Comparison of ENCODE assay signal across 8 mouse cellular contexts in genomic region chr10:81290698-81291460, GRCm38 (mm10). TPM values are rescaled to one million over a fixed set of nuclear protein-coding genes. Genes with fewer than 3 reads are reported as not detected.
DNase-seq lines count a peak whose midpoint lies in the region; ATAC-seq and TF ChIP-seq lines count a peak whose summit lies in the region.

No protein-coding gene starts in this region.

- peak; percentile 59 for DNase-seq in retina, postnatal 1 day
- no peak for DNase-seq in retina, embryonic 14.5 days (ENCODE audit: low spot score)
- DNase-seq in thymus, postnatal 4 days = peak; percentile 67
- DNase-seq in gastrocnemius, postnatal 4 days (ENCODE audit: low spot score in 2 of 2) = no peak
- DNase-seq in frontal cortex, postnatal 14 days (ENCODE audit: low spot score in 2 of 2) = no peak
- DNase-seq in heart, adult 9 months (ENCODE audit: low spot score in 2 of 2) = no peak

- no peaks in the 10 kb centered on the region for H3K9me3 ChIP-seq in intestine, postnatal 0 days (ENCODE audit: control insufficient read depth)
- H3K9me3 ChIP-seq in lung, embryonic 16.5 days (ENCODE audit: control insufficient read depth, low read length) = no peaks in the 10 kb centered on the region

- TF ChIP-seq CTCF in intestine, postnatal 0 days (IDR thresholded peaks at IDR 0.05; ENCODE audit: low read depth) = no peak

- H3K4me2 ChIP-seq in intestine, postnatal 0 days (replicated peaks; ENCODE audit: low read depth) = peak overlapping the region; percentile 60
- peak overlapping the region; percentile 55 for H3K4me2 ChIP-seq in lung, embryonic 16.5 days (ENCODE audit: low read depth, low read length)

- peaks cover 14% of the 10 kb centered on the region for H3K4me1 ChIP-seq in intestine, postnatal 0 days (replicated peaks; ENCODE audit: control insufficient read depth, insufficient read depth, low read length)
- H3K4me1 ChIP-seq in lung, embryonic 16.5 days (replicated peaks; ENCODE audit: control insufficient read depth, insufficient read depth, low read length) = peaks cover 28% of the 10 kb centered on the region

- peak overlapping the region; percentile 92 for H3K27ac ChIP-seq in intestine, postnatal 0 days (ENCODE audit: low read depth, low read length)
- H3K27ac ChIP-seq in lung, embryonic 16.5 days (ENCODE audit: low read length) = peak overlapping the region; percentile 92

- WGBS in intestine, postnatal 0 days = 13% methylated on average over 24 of the region's 24 CpGs
- WGBS in lung, embryonic 16.5 days = 10% methylated on average over 24 of the region's 24 CpGs

- peak overlapping the region; percentile 52 for H3K4me3 ChIP-seq in intestine, postnatal 0 days (ENCODE audit: low read depth, low read length)
- peak overlapping the region; percentile 44 for H3K4me3 ChIP-seq in lung, embryonic 16.5 days (ENCODE audit: low read length)

- H3K27me3 ChIP-seq in intestine, postnatal 0 days (replicated peaks; ENCODE audit: control insufficient read depth, insufficient read depth, low read length) = no peaks in the 10 kb centered on the region
- H3K27me3 ChIP-seq in lung, embryonic 16.5 days (ENCODE audit: control insufficient read depth, insufficient read depth, low read depth, low read length) = peaks cover 4% of the 10 kb centered on the region; the same call in 1 of the 2 replicates

- H3K9ac ChIP-seq in intestine, postnatal 0 days (ENCODE audit: low read depth, low read length) = peak overlapping the region; percentile 52
- peak overlapping the region; percentile 43 for H3K9ac ChIP-seq in lung, embryonic 16.5 days (ENCODE audit: low read length)

- ATAC-seq in intestine, postnatal 0 days = peak; percentile 11
- ATAC-seq in lung, embryonic 16.5 days (ENCODE audit: low read depth) = peak; percentile 8; the same call in 1 of the 2 replicates

- no peaks in the 10 kb centered on the region for H3K36me3 ChIP-seq in intestine, postnatal 0 days (ENCODE audit: control insufficient read depth, insufficient read depth)
- H3K36me3 ChIP-seq in lung, embryonic 16.5 days (ENCODE audit: control insufficient read depth, insufficient read depth, low read length) = no peaks in the 10 kb centered on the region

RNA-seq across cellular contexts. Expression of gene Tjp3, which starts 0.5 kb away (rescaled TPM):
- 43.2 and 43.4 TPM in 2 replicates for polyA plus RNA-seq in intestine, postnatal 0 days (2015; fragmentation: Nextera tagmentation; extraction: Ambion mirVana)
- 29.3 and 32.9 TPM in 2 replicates for polyA plus RNA-seq in lung, embryonic 16.5 days (2015; fragmentation: Nextera tagmentation; extraction: Ambion mirVana)
- total RNA-seq in gastrocnemius, postnatal 4 days (2021) = under 1 TPM; 0.25 to 0.44 TPM

RNA-seq across cellular contexts. Expression of gene Pip5k1c, which starts 1.9 kb away (rescaled TPM):
- 27.2 and 27.6 TPM in 2 replicates for polyA plus RNA-seq in intestine, postnatal 0 days (2015; fragmentation: Nextera tagmentation; extraction: Ambion mirVana)
- polyA plus RNA-seq in lung, embryonic 16.5 days (2015; fragmentation: Nextera tagmentation; extraction: Ambion mirVana) = 41.0 and 43.1 TPM in 2 replicates
- 10 to 100 TPM; 35.8 TPM for total RNA-seq in gastrocnemius, postnatal 4 days (2021)

RNA-seq across cellular contexts. Expression of gene Apba3, which starts 24.1 kb away (rescaled TPM):
- 75.2 and 75.4 TPM in 2 replicates for polyA plus RNA-seq in intestine, postnatal 0 days (2015; fragmentation: Nextera tagmentation; extraction: Ambion mirVana)
- polyA plus RNA-seq in lung, embryonic 16.5 days (2015; fragmentation: Nextera tagmentation; extraction: Ambion mirVana) = 61.2 and 69.2 TPM in 2 replicates
- 10 to 100 TPM; 49.2 to 50.2 TPM for total RNA-seq in gastrocnemius, postnatal 4 days (2021)

RNA-seq across cellular contexts. Expression of gene Mrpl54, which starts 24.1 kb away (rescaled TPM):
- 268 and 287 TPM in 2 replicates for polyA plus RNA-seq in intestine, postnatal 0 days (2015; fragmentation: Nextera tagmentation; extraction: Ambion mirVana)
- 202 and 210 TPM in 2 replicates for polyA plus RNA-seq in lung, embryonic 16.5 days (2015; fragmentation: Nextera tagmentation; extraction: Ambion mirVana)
- 10 to 100 TPM; 90.0 to 97.6 TPM for total RNA-seq in gastrocnemius, postnatal 4 days (2021)

RNA-seq across cellular contexts. Expression of gene Cactin, which starts 30.0 kb away (rescaled TPM):
- polyA plus RNA-seq in intestine, postnatal 0 days (2015; fragmentation: Nextera tagmentation; extraction: Ambion mirVana) = 14.7 and 15.0 TPM in 2 replicates
- 36.6 and 37.9 TPM in 2 replicates for polyA plus RNA-seq in lung, embryonic 16.5 days (2015; fragmentation: Nextera tagmentation; extraction: Ambion mirVana)
- 10 to 100 TPM; 17.8 to 18.3 TPM for total RNA-seq in gastrocnemius, postnatal 4 days (2021)

Comparison
In these comparisons a context has a peak if more than half of its experiments do, and no peak if none do; other contexts are left out.
1. DNase-seq: peak in retina, postnatal 1 day (single experiment) and thymus, postnatal 4 days (single experiment); none in retina, embryonic 14.5 days (single experiment), gastrocnemius, postnatal 4 days (0 of 2), frontal cortex, postnatal 14 days (0 of 2) and heart, adult 9 months (0 of 2).